Mouse (Mus musculus) kidney, postnatal 25 days (tissue): ENCODE measurements around the gene Gpx4.
A peak's percentile ranks its signal among the peaks of the same experiment; 100 is the strongest.
"Not testable (repeated sequence)": the region's sequence is repeated elsewhere in the genome, so short reads cannot be mapped to it uniquely, and the experiment has no call there.

ENCODE experiments used
- DNase-seq, 2 experiments: peaks; one replicate each; pipeline ENCODE4 v3.0.0; 2021; ENCODE audit warnings: mixed read lengths in 2 of 2

Gpx4 gene

GRCm38 (mm10) chr10:80050885-80051617 lies 4.1 kb downstream of the Gpx4 start:
- DNase-seq = peak; percentile 49 to 70

GRCm38 (mm10) chr10:80051618-80052373 lies 4.8 kb downstream of the Gpx4 start:
- DNase-seq = peak; percentile 89 to 96

GRCm38 (mm10) chr10:80052374-80052764 lies 5.4 kb downstream of the Gpx4 start:
- no peak for DNase-seq

- peak; percentile 100 for DNase-seq
Measured at GRCm38 (mm10) chr10:80053259-80053780, 6.4 kb downstream of the Gpx4 start.

- DNase-seq = peak; percentile 76 to 88
Measured at GRCm38 (mm10) chr10:80053831-80054815, 7.2 kb downstream of the Gpx4 start.

- not testable (repeated sequence) for DNase-seq
Measured at GRCm38 (mm10) chr10:80054911-80055310, 7.9 kb downstream of the Gpx4 start.

- no peak for DNase-seq
Measured at GRCm38 (mm10) chr10:80055364-80055763, 8.4 kb downstream of the Gpx4 start.

GRCm38 (mm10) chr10:80055891-80056290 lies 8.9 kb downstream of the Gpx4 start:
- DNase-seq = no peak

- no peak for DNase-seq
Measured at GRCm38 (mm10) chr10:80056506-80056905, 9.5 kb downstream of the Gpx4 start.

- DNase-seq = no peak
Measured at GRCm38 (mm10) chr10:80056976-80057682, 10.2 kb downstream of the Gpx4 start.

- DNase-seq = peak; percentile 50 to 70
Measured at GRCm38 (mm10) chr10:80057683-80058326, 10.8 kb downstream of the Gpx4 start.

- DNase-seq = no peak
Measured at GRCm38 (mm10) chr10:80063104-80063503, 16.1 kb downstream of the Gpx4 start.

- DNase-seq = no peak
Measured at GRCm38 (mm10) chr10:80063877-80064650, 17.1 kb downstream of the Gpx4 start.

GRCm38 (mm10) chr10:80069251-80069650 lies 22.3 kb downstream of the Gpx4 start:
- DNase-seq = no peak

- no peak for DNase-seq
Measured at GRCm38 (mm10) chr10:80069948-80070450, 23.0 kb downstream of the Gpx4 start.

- peak; percentile 94 to 95 for DNase-seq
Measured at GRCm38 (mm10) chr10:80070837-80071515, 24.0 kb downstream of the Gpx4 start.

GRCm38 (mm10) chr10:80071516-80071900 lies 24.5 kb downstream of the Gpx4 start:
- peak in 1 of 2 experiments; percentile 75 for DNase-seq

GRCm38 (mm10) chr10:80072623-80073489 lies 25.9 kb downstream of the Gpx4 start:
- DNase-seq = peak; percentile 44 to 84
